Mouse (Mus musculus): ENCODE results near the gene Tmem161a.
"Not testable (repeated sequence)": the region's sequence is repeated elsewhere in the genome, so short reads cannot be mapped to it uniquely, and the experiment has no call there.

The Tmem161a gene

GRCm38 (mm10) chr8:70211275-70211674 lies 39.1 kb downstream of the Tmem161a start:
- DNase-seq (ENCODE audit: low spot score), result no peak

DNA sequence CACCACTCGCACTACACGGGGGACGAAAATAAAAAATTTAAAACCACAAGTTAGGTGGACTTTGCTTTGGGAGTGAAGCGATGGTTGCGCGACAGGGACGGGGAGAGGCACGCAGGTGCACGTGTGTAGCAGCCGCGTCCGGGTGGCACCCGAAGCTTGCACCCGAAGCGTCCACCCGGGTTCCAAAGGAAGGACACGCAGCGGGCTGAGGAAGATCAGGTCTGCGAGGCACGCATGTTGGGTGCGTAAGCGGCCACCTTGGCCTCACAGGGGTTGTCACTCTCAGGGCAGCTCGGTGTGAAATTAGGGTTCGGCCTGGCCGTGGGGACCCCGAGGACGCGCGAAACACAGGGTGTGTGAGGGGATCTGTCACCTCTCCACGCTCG lies 39.6 kb downstream of the Tmem161a start:
- peak; percentile 54 for DNase-seq (ENCODE audit: low spot score)

DNA sequence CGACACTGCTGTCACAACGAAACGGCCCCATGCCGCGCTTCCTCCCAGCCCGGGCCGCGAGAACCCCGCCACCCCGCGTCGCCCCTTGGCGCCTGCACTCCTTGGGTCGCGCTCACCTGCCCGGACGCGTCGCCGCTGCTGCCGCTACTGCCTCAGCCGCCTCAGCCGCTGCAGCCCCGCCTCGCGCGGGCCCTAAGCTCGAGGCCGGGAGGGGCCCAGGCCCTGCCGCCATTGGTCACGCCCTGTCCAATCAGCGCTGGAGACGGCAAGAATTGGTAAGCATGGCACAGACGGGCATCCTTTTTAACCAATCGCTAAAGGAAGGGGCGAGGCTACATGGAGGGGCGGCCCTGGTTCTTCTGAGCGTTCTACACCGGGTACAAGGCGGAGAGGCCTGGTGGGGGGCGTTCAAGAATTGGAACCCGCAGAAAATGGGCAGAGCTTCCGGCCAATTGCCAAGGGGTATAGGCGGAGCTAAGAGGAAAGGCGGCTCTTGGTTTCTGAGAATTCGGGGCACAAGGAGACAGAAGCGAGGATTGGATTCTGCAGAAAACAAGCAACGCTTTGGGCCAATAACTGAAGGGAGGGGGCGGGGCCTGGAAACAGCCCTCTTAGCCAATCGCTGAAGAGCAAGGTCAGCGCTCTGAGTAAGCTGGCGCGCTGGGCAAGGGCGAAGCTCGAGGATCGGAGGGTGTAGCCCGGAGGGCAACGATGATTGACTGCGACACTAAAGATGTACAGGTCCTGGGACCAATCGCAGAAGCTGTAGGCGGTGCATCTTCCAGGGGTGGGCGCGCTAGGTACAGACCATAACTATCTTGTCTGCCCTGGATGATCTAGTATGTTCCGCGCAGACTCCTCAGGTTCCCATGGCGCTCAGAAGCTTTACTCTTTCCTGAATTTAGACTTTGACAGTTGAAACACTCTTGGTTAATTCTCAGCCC lies 40.2 kb downstream of the Tmem161a start, which contains the start of gene Slc25a42:
Gene Slc25a42, minus strand, starts transcription at position 194 of the 944 bp plus-strand sequence.
- peak; percentile 99 for DNase-seq (ENCODE audit: low spot score)

- no peak for DNase-seq (ENCODE audit: low spot score)
Measured at GRCm38 (mm10) chr8:70214411-70214810, 42.3 kb downstream of the Tmem161a start.

DNA sequence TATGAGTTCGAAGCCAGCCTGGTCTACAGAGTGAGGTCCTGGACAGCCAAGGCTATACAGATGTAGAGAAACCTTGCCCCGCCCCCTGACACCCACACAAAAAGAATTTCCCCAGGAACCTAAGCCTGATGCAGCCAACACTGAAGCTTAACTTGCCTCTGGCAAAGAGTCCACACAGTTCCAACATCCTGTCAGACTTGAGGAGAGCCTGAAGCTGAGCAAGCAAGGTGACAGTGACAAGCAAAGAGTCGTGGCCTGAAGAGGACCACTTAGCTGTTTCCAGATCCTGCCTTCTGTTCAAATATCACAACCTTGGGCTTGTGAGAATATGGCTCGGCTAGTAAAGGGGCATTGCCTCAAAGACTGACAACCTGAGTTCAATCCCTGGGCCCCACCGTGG lies 42.9 kb downstream of the Tmem161a start:
- DNase-seq (ENCODE audit: low spot score), result no peak

DNA sequence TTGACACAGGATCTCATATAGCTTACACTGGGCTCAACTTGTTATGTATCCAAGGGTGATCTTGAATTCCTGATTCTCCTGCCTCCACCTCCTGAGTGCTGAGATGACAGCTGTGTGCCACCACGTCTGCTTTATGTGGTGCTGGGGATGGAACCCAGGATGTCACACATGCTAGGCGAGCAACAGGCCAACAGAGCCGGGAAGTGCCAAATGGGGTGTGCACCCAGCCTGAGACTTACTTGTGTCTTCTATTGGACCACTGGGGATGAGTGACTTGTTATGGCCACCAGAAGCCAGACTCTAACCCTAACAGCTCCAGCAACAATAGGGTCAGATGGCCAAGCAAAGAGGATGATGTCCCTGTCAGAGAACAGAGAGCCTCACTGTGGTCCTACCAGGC lies 44.0 kb downstream of the Tmem161a start:
- not testable (repeated sequence) for DNase-seq (ENCODE audit: low spot score)

- DNase-seq (ENCODE audit: low spot score), result peak; percentile 76
Measured at GRCm38 (mm10) chr8:70216566-70216965, 44.4 kb downstream of the Tmem161a start.

GRCm38 (mm10) chr8:70217441-70217840 lies 45.3 kb downstream of the Tmem161a start:
- DNase-seq (ENCODE audit: low spot score), result no peak

GRCm38 (mm10) chr8:70219107-70219684 lies 47.0 kb downstream of the Tmem161a start:
- no peak for DNase-seq (ENCODE audit: low spot score)

GRCm38 (mm10) chr8:70220236-70220840 lies 48.2 kb downstream of the Tmem161a start:
- no peak for DNase-seq (ENCODE audit: low spot score)

DNA sequence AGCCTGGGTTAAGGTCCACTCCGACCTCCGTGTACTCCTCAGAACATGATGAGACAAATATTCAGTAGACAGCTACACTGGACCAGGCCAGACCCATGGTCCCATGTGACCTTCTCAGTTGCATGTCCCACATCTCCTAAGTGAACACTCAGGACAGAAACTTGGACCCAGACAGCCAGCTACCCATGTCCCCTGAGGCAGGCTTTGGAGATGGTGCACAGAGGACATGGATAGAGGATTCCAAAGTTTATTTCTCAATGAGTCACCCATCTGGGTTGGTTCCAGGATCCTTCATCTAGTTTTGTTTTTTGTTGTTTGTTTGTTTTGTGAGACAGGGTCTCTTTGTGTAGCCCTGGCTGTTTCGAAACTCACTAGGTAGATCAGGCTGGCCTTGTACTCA lies 48.8 kb downstream of the Tmem161a start:
- no peak for DNase-seq (ENCODE audit: low spot score)

- DNase-seq (ENCODE audit: low spot score), result no peak
Measured at GRCm38 (mm10) chr8:70222041-70222440, 49.9 kb downstream of the Tmem161a start.

DNA sequence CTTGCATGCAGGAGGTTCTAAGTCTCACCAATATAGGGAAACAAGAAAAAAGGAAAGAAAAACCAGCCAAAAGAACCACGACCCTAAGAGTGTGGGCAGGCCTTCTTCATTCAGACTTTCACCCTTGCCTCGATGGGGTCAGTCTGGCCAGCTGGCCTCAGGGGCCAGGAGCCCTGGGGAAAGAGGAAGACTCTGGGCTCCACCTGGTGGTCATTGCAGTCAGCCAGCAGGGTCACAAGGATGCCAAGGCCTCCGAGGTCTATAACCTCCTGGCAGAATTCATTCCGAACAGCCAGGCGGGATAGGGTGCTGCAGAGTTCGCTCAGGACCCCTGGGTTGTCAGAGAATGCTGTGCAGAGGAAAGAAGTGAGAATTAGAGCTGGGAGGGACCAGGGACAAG lies 51.2 kb downstream of the Tmem161a start:
- peak; percentile 64 for DNase-seq (ENCODE audit: low spot score)

GRCm38 (mm10) chr8:70227997-70228396 lies 55.8 kb downstream of the Tmem161a start:
- no peak for DNase-seq (ENCODE audit: low spot score)

DNA sequence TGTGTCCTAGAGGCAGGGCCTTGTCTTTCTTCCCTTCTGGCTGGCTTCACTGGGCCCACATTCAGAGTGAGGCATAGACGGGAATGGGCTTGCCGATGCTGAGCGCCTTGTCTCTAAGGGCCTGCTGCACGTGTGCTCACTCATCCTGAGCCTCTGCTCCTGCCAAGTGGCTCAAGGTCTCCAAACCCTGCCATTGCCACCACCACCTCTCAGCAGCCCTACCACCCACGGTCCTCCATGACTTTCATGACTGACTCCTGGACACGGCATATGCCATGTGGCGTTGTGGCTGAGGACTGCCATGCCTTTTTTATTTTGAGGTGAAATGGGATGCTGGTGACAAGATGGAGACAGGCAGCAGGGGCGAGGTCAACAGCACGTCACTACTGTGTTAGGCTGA lies 58.7 kb downstream of the Tmem161a start:
- DNase-seq (ENCODE audit: low spot score), result no peak
